Mouse (Mus musculus) thymus, adult 2 months (tissue): ENCODE measurements around the gene Tdo2. TPM values are rescaled to one million over a fixed set of nuclear protein-coding genes. Genes with fewer than 3 reads are reported as not detected.

ENCODE experiments used
- DNase-seq: peaks from one replicate; pipeline ENCODE4 v3.0.0; 2021
- H3K27ac ChIP-seq: fragments of 200-500 bp; 2 replicates; pipeline ENCODE4 v1.5.1; 2012; ENCODE audit warnings: low read length, control low read depth; ENCODE audit not compliant: control insufficient read depth, insufficient read depth
- H3K27me3 ChIP-seq: fragments of 200-500 bp; 2 replicates; pipeline ENCODE4 v1.6.1; 2012; ENCODE audit warnings: mild to moderate bottlenecking, low read length, moderate library complexity, mixed read lengths; ENCODE audit not compliant: control insufficient read depth, insufficient read depth
- H3K36me3 ChIP-seq: fragments of 200-500 bp; 2 replicates; pipeline ENCODE4 v1.6.1; 2012; ENCODE audit warnings: mild to moderate bottlenecking, low read length, moderate library complexity; ENCODE audit not compliant: control insufficient read depth, insufficient read depth
- H3K4me1 ChIP-seq: fragments of 200-500 bp; replicated peaks from 2 replicates; pipeline ENCODE4 v1.6.1; 2012; ENCODE audit warnings: low read length; ENCODE audit not compliant: control insufficient read depth, insufficient read depth
- H3K4me3 ChIP-seq: fragments of 200-500 bp; 2 replicates; pipeline ENCODE4 v1.5.1; 2012; ENCODE audit warnings: mild to moderate bottlenecking, low read length, control low read depth, moderate library complexity; ENCODE audit not compliant: control insufficient read depth, insufficient read depth
- CTCF ChIP-seq: fragments of 200-500 bp; IDR thresholded peaks from 2 replicates; pipeline ENCODE4 v1.5.1; 2012; ENCODE audit warnings: mild to moderate bottlenecking, control low read depth, low read length, moderate library complexity, borderline replicate concordance; ENCODE audit not compliant: control insufficient read depth, poor library complexity, insufficient read depth; ENCODE audit errors: extremely low read depth
- POLR2A ChIP-seq: fragments of 200-500 bp; IDR thresholded peaks from 2 replicates; pipeline ENCODE4 v1.6.1; 2012; ENCODE audit warnings: mild to moderate bottlenecking, low read length, control low read depth, moderate library complexity; ENCODE audit not compliant: control insufficient read depth, poor library complexity, insufficient read depth; ENCODE audit errors: extremely low read depth
- WGBS: fragments of 180-500 bp; shearing (Covaris S2); methylation state at CpG from one replicate; pipeline ENCODE4 v1.1.7; 2018; 5-methylcytosine and 5-hydroxymethylcytosine counted together
- polyA plus RNA-seq: library from polyadenylated mRNA; depleted of rRNA; stranded (reverse); fragments of >200 nt; gene quantifications from 2 replicates; pipeline ENCODE4 v1.2.3, GENCODE M21; 2012

The Tdo2 gene
- polyA plus RNA-seq, 1 experiment: 1.1 TPM

DNA sequence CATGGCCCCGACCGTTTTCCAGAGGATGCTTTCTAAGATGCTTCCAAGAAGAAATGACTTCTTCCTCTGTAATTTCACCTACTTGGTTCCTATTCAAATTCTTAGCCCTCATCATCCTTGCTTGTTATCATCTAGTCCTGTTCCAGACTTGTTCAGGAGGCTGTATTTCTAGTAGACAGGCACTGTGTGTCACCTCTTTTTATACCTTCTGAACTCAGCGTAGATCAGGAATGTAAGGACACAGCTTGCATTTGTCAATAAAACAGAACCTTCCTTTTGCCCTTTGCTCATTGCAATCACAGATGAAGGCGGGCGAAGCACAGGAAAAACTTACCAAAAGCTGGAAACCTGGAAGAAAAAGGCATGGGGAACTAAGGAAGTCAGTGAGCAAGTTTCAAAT, 6.0 kb upstream of the Tdo2 start, which contains the start of gene Asic5:
Gene Asic5 (plus strand): TSS at position 301 of the 400 bp plus-strand sequence.
- 96% methylated on average over 5 of the region's 5 CpGs for WGBS

DNA sequence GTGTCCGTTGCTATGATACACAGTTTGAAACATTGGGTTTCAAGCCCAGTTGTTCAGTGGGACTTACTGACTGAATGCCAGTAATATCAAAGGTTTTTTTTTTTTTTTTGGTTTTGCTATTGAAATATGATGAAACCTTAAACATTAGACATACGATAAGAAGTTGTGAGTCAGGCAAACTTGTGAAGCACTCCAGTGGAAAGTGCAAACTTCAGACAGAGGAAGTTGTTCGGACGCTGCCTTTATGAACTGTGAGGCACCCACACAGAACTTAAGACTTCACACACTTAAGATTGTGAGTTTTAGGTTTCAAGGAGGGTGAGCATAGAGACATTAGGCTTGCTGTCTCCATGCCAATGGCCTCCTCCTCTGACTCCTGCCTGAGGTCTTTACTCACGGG, 5.6 kb upstream of the Tdo2 start:
- TF ChIP-seq CTCF: no peak
- TF ChIP-seq POLR2A: no peak
- no peak overlapping the region for H3K27ac ChIP-seq
- H3K4me1 ChIP-seq: no peaks in the 10 kb centered on the region
- H3K36me3 ChIP-seq: no peaks in the 10 kb centered on the region
- DNase-seq: no peak
- WGBS: 93% methylated on average over 5 of the region's 5 CpGs
- H3K4me3 ChIP-seq: no peak overlapping the region
- H3K27me3 ChIP-seq: no peaks in the 10 kb centered on the region

More for the DNA sequence above, 6.0 kb upstream of the Tdo2 start, which contains the start of gene Asic5:
- Histone ChIP-seq H3K36me3 (no peaks in the 10 kb centered on the region), H3K27me3 (no peaks in the 10 kb centered on the region), H3K27ac (no peak within 1 kb of the TSS), H3K4me1 (no peaks in the 10 kb centered on the region), H3K4me3 (no peak within 1 kb of the TSS)
- DNase-seq: no peak
- TF ChIP-seq CTCF (no peak), POLR2A (no peak)

DNA sequence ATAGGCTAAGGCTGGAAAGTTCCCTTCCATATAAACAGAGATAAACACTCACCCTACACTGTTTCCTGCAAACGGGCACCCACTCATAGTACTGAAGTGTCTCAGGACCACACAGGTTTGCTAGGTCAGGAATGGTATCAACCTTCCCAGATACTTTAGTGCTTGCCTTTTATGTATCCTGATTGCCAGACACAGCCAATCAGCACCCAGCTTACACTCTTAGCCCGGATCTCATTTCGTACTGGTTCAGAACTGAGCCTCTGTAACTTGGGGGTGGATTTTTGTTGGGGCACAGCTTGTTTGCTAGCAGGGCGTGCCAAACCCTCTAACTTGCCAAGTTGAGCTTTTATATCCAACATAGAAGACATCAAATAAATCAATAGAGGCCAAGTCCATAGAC, 395 bp downstream of the Tdo2 start:
- 90% methylated on average over 4 of the region's 4 CpGs for WGBS
- no peak for TF ChIP-seq CTCF
- H3K4me3 ChIP-seq: no peak overlapping the region
- DNase-seq: no peak
- H3K27me3 ChIP-seq: no peaks in the 10 kb centered on the region
- H3K4me1 ChIP-seq: no peaks in the 10 kb centered on the region
- H3K36me3 ChIP-seq: no peaks in the 10 kb centered on the region
- H3K27ac ChIP-seq: no peak overlapping the region

DNA sequence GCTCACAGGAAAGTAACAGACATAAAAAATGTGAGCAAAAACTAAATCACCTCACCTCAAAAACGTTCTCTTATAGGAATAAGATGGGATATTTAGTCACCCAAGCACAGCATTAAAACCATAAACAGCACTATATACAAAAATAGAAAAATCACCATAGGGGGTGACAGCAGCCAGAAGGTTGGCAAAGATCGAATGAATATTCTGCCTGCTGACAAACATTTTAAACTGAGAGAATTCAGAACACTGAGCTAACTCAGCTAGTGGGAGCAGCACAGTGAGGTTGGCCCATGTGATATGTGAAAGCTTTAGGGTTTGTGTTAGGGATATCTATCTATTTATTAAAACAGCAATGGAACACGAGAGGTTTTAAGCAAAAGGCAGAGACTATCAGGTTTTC, 11.4 kb downstream of the Tdo2 start:
- Histone ChIP-seq H3K4me1 (no peaks in the 10 kb centered on the region), H3K36me3 (no peaks in the 10 kb centered on the region), H3K27ac (no peak overlapping the region), H3K4me3 (no peak overlapping the region), H3K27me3 (no peaks in the 10 kb centered on the region)
- no peak for TF ChIP-seq POLR2A
- no peak for TF ChIP-seq CTCF
- WGBS: 72% methylated on average over 3 of the region's 3 CpGs
- DNase-seq: no peak

DNA sequence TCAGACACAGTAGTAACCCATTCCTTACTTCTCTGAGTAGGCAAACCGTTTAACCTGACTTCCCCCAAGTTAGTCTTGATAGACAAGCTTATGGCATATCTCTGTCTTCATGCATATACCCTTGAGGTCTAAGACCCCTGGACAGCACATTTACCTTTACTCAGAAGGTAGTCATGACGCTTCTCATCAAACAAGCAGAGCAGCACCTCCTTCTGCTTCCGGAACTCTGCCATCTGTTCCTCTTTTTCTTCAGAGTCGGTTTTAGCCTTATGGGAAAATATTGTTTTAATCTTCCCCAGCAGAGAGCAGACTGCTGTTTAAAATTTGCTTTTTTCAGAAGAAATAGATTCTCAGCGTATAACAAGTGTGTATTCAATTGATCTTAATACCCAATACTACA, 12.2 kb downstream of the Tdo2 start:
- H3K36me3 ChIP-seq: no peaks in the 10 kb centered on the region
- DNase-seq: no peak
- TF ChIP-seq CTCF: no peak
- TF ChIP-seq POLR2A: no peak

DNA sequence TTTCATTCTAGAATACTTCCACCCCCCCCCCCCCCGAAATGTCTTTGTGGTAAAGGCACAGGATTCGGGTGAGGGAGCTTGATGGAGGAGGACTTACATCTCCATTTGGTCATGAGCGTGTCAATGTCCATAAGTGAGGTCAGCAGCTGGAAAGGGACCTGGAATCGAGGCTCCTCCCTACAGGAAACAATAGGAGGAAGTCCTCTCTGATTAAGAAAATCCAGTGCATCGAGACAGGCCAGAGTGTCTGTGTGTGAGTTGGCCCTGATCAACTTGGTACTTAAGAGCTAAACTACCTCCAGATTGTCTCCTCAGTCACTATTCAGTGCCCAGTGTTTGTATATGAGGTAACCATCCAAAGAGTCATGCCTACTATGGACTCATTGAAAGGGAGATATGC, 14.7 kb downstream of the Tdo2 start:
- Histone ChIP-seq H3K4me1 (no peaks in the 10 kb centered on the region), H3K4me3 (no peak overlapping the region), H3K36me3 (no peaks in the 10 kb centered on the region), H3K27me3 (no peaks in the 10 kb centered on the region), H3K27ac (no peak overlapping the region)
- no peak for DNase-seq
- TF ChIP-seq POLR2A: no peak
- no peak for TF ChIP-seq CTCF
- 81% methylated on average over 5 of the region's 5 CpGs for WGBS

More for the DNA sequence above, 12.2 kb downstream of the Tdo2 start:
- H3K4me1 ChIP-seq: no peaks in the 10 kb centered on the region
- no peak overlapping the region for H3K27ac ChIP-seq
- WGBS: 22% methylated on average over 5 of the region's 5 CpGs
- H3K4me3 ChIP-seq: no peak overlapping the region
- H3K27me3 ChIP-seq: no peaks in the 10 kb centered on the region

DNA sequence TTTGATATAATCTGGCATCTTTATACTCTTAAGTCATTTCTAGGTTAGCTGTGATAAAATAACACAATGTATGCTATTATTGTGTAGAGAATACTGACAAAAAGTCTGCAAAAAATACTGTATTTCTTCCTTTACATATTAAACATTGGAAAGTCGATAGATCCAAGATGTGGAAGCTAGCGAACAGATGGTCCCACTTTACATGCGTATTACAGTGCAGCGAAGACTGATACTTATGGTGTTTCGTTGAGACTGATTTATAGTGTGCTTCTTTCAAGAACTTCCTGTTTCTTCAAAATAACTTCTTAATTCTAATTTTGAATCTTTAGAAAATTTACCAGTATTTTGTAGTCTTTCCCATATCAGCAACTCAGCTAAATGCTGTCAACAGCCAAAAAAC, 18.5 kb downstream of the Tdo2 start:
- Histone ChIP-seq H3K27ac (no peak overlapping the region), H3K4me1 (no peaks in the 10 kb centered on the region), H3K27me3 (no peaks in the 10 kb centered on the region), H3K4me3 (no peak overlapping the region), H3K36me3 (no peaks in the 10 kb centered on the region)
- DNase-seq: no peak
- TF ChIP-seq POLR2A (no peak), CTCF (no peak)
- 85% methylated on average over 5 of the region's 5 CpGs for WGBS
